ENCODE assay signal across 18 mouse cellular contexts in genomic region chr13:23743215-23743614, GRCm38 (mm10). TPM values are rescaled to one million over a fixed set of nuclear protein-coding genes. Genes with fewer than 3 reads are reported as not detected.
DNase-seq lines count a peak whose midpoint lies in the region; ATAC-seq and TF ChIP-seq lines count a peak whose summit lies in the region.
"Had no signal": no experiment of that assay in that cellular context is flagged by ENCODE, and none has a peak within 500 bp of the region (broad histone marks: within the 10 kb centered on the region; RNA-seq: fewer than 3 reads in every experiment).

No protein-coding gene starts in this region.

- TF ChIP-seq CTCF in bone marrow, adult 2 months (IDR thresholded peaks at IDR 0.05; ENCODE audit: control insufficient read depth, insufficient read depth, low read length): no peak
- TF ChIP-seq CTCF in gastrocnemius, adult 2 months (IDR thresholded peaks at IDR 0.05): no peak

- peak; percentile 11 for DNase-seq in midbrain, embryonic 10.5 days (ENCODE audit: low spot score)
- DNase-seq in gastrocnemius, adult 2 months: no peak
- no peak for DNase-seq in heart, adult 8-10 months (ENCODE audit: low spot score)
- DNase-seq: adrenal gland, adult 8-10 months; B cell, adult 2 months; cerebellum, postnatal 36 days; gastrocnemius, postnatal 25 days; kidney, adult 8-10 months had no signal

- H3K4me1 ChIP-seq in erythroblast, embryonic 14.5 days (ENCODE audit: control insufficient read depth): peaks cover 50% of the 10 kb centered on the region
- H3K4me1 ChIP-seq in midbrain, embryonic 10.5 days: peaks cover 53% of the 10 kb centered on the region
- peaks cover 41% of the 10 kb centered on the region for H3K4me1 ChIP-seq in midbrain, embryonic 13.5 days (replicated peaks)
- H3K4me1 ChIP-seq in bone marrow, adult 2 months (ENCODE audit: control insufficient read depth, insufficient read depth, low read length): no peaks in the 10 kb centered on the region; the same call in 1 of the 2 replicates
- H3K4me1 ChIP-seq in liver, embryonic 16.5 days (ENCODE audit: control insufficient read depth, low read depth, low read length): peaks cover 28% of the 10 kb centered on the region

- no peaks in the 10 kb centered on the region for H3K27me3 ChIP-seq in erythroblast, embryonic 14.5 days (ENCODE audit: control insufficient read depth)
- H3K27me3 ChIP-seq in midbrain, embryonic 10.5 days (ENCODE audit: low read depth, poor library complexity, severe bottlenecking): no peaks in the 10 kb centered on the region
- no peaks in the 10 kb centered on the region for H3K27me3 ChIP-seq in midbrain, embryonic 13.5 days
- H3K27me3 ChIP-seq in liver, embryonic 16.5 days (ENCODE audit: control insufficient read depth, insufficient read depth, low read depth, low read length): no peaks in the 10 kb centered on the region
- H3K27me3 ChIP-seq: midbrain, embryonic 12.5 days; Patski; stomach, embryonic 15.5 days had no signal

- H3K4me3 ChIP-seq in erythroblast, embryonic 14.5 days (replicated peaks): peak overlapping the region; percentile 68
- no peak overlapping the region for H3K4me3 ChIP-seq in midbrain, embryonic 10.5 days
- no peak overlapping the region for H3K4me3 ChIP-seq in midbrain, embryonic 13.5 days (replicated peaks)
- no peak overlapping the region for H3K4me3 ChIP-seq in bone marrow, adult 2 months (replicated peaks; ENCODE audit: control insufficient read depth, low read depth, low read length)
- H3K4me3 ChIP-seq in liver, embryonic 16.5 days (ENCODE audit: low read depth, low read length): peak overlapping the region; percentile 46
- no peak overlapping the region for H3K4me3 ChIP-seq in gastrocnemius, adult 2 months
- H3K4me3 ChIP-seq: midbrain, embryonic 12.5 days had no signal

- H3K9ac ChIP-seq in midbrain, embryonic 13.5 days (replicated peaks): no peak overlapping the region
- peak overlapping the region; percentile 38 for H3K9ac ChIP-seq in liver, embryonic 16.5 days (ENCODE audit: low read depth, low read length)
- H3K9ac ChIP-seq: midbrain, embryonic 12.5 days; stomach, embryonic 15.5 days had no signal

- no peak for TF ChIP-seq POLR2A in bone marrow, adult 2 months (IDR thresholded peaks at IDR 0.05; ENCODE audit: borderline replicate concordance, control insufficient read depth, low read depth, low read length)

- H3K9me3 ChIP-seq in erythroblast, embryonic 14.5 days (ENCODE audit: control insufficient read depth, low read length): no peaks in the 10 kb centered on the region
- no peaks in the 10 kb centered on the region for H3K9me3 ChIP-seq in midbrain, embryonic 10.5 days (replicated peaks)
- no peaks in the 10 kb centered on the region for H3K9me3 ChIP-seq in midbrain, embryonic 13.5 days
- H3K9me3 ChIP-seq in liver, embryonic 16.5 days (replicated peaks; ENCODE audit: control insufficient read depth, low read length): no peaks in the 10 kb centered on the region
- H3K9me3 ChIP-seq: midbrain, embryonic 12.5 days; stomach, embryonic 15.5 days had no signal

- no peak overlapping the region for H3K4me2 ChIP-seq in midbrain, embryonic 13.5 days (replicated peaks)
- peak overlapping the region; percentile 53 for H3K4me2 ChIP-seq in liver, embryonic 16.5 days (ENCODE audit: low read depth, low read length)

- H3K27ac ChIP-seq in midbrain, embryonic 10.5 days (replicated peaks): peak overlapping the region; percentile 75
- H3K27ac ChIP-seq in midbrain, embryonic 13.5 days: no peak overlapping the region
- H3K27ac ChIP-seq in bone marrow, adult 2 months (ENCODE audit: control insufficient read depth, insufficient read depth, low read depth, low read length, poor library complexity): peak overlapping the region; percentile 46; the same call in 1 of the 2 replicates
- H3K27ac ChIP-seq in liver, embryonic 16.5 days (ENCODE audit: low read length): peak overlapping the region; percentile 88
- H3K27ac ChIP-seq in gastrocnemius, adult 2 months: no peak overlapping the region
- H3K27ac ChIP-seq: hindbrain, postnatal 0 days had no signal

- WGBS in midbrain, embryonic 10.5 days: 85% methylated on average over 5 of the region's 5 CpGs
- WGBS in midbrain, embryonic 13.5 days: 80% methylated on average over 5 of the region's 5 CpGs
- 84% methylated on average over 5 of the region's 5 CpGs for WGBS in bone marrow, adult 2 months
- WGBS in liver, embryonic 16.5 days (ENCODE audit: insufficient replicate concordance): 81% methylated on average over 5 of the region's 5 CpGs

- intact Hi-C loops in gastrocnemius, adult 2 months (cut with DNase I): no loop called here

- H3K36me3 ChIP-seq in erythroblast, embryonic 14.5 days (ENCODE audit: control insufficient read depth): peaks cover 5% of the 10 kb centered on the region
- no peaks in the 10 kb centered on the region for H3K36me3 ChIP-seq in midbrain, embryonic 10.5 days
- no peaks in the 10 kb centered on the region for H3K36me3 ChIP-seq in midbrain, embryonic 13.5 days
- H3K36me3 ChIP-seq in liver, embryonic 16.5 days (ENCODE audit: control insufficient read depth, insufficient read depth): no peaks in the 10 kb centered on the region
- H3K36me3 ChIP-seq: midbrain, embryonic 12.5 days; stomach, embryonic 15.5 days had no signal

- no peak for ATAC-seq in erythroblast, adult 5-6 weeks (replicated peaks; ENCODE audit: low FRiP score, poor library complexity, severe bottlenecking)
- no peak for ATAC-seq in midbrain, embryonic 13.5 days
- no peak for ATAC-seq in liver, embryonic 16.5 days (ENCODE audit: low read depth)
- ATAC-seq: hindbrain, postnatal 0 days; Patski had no signal

RNA-seq across cellular contexts. Expression of gene Hist1h3c, which starts 2.2 kb away (rescaled TPM):
- polyA plus RNA-seq in erythroblast, embryonic 14.5 days (2012): 3.8 and 7.0 TPM in 2 replicates
- 41.1 and 59.8 TPM in 2 replicates for total RNA-seq in erythroblast, adult 5-6 weeks (2015; ENCODE audit: low replicate concordance)
- total RNA-seq in erythroblast, adult 5-6 weeks (2017; ENCODE audit: low replicate concordance): 178 and 330 TPM in 2 replicates
- 7.3 and 9.5 TPM in 2 replicates for polyA plus RNA-seq in midbrain, embryonic 10.5 days (2016; fragmentation: Nextera tagmentation; extraction: Ambion mirVana)
- polyA plus RNA-seq in midbrain, embryonic 13.5 days (2015; fragmentation: Nextera tagmentation; extraction: Ambion mirVana): 3.2 and 4.4 TPM in 2 replicates
- 42.2 and 62.6 TPM in 2 replicates for polyA plus RNA-seq in bone marrow, adult 2 months (2011; ENCODE audit: insufficient read depth, insufficient read length, low replicate concordance, missing spikeins)
- polyA plus RNA-seq in liver, embryonic 16.5 days (2015; fragmentation: Nextera tagmentation; extraction: Ambion mirVana): 4.4 and 7.4 TPM in 2 replicates
- not detected for total RNA-seq in gastrocnemius, adult 2 months (2021)
- 1 to 10 TPM in 2 of 4 experiments, under 1 TPM in 1, not detected in 1; 0.82 to 5.6 (median 2.3) TPM for total RNA-seq in heart, adult 8-10 months (2022)

RNA-seq across cellular contexts. Expression of gene Hist1h2bb, which starts 3.3 kb away (rescaled TPM):
- 5.4 and 12.1 TPM in 2 replicates for polyA plus RNA-seq in erythroblast, embryonic 14.5 days (2012)
- 79.4 and 128 TPM in 2 replicates for total RNA-seq in erythroblast, adult 5-6 weeks (2015; ENCODE audit: low replicate concordance)
- 1,415 and 1,638 TPM in 2 replicates for total RNA-seq in erythroblast, adult 5-6 weeks (2017; ENCODE audit: low replicate concordance)
- polyA plus RNA-seq in midbrain, embryonic 10.5 days (2016; fragmentation: Nextera tagmentation; extraction: Ambion mirVana): 2.3 and 2.4 TPM in 2 replicates
- polyA plus RNA-seq in midbrain, embryonic 13.5 days (2015; fragmentation: Nextera tagmentation; extraction: Ambion mirVana): 2.8 and 3.2 TPM in 2 replicates
- 65.7 and 136 TPM in 2 replicates for polyA plus RNA-seq in bone marrow, adult 2 months (2011; ENCODE audit: insufficient read depth, insufficient read length, low replicate concordance, missing spikeins)
- 3.2 and 6.3 TPM in 2 replicates for polyA plus RNA-seq in liver, embryonic 16.5 days (2015; fragmentation: Nextera tagmentation; extraction: Ambion mirVana)
- 1 to 10 TPM; 1.1 to 2.3 TPM for total RNA-seq in gastrocnemius, adult 2 months (2021)
- 1 to 10 TPM; 2.6 to 6.9 (median 4.0) TPM for total RNA-seq in heart, adult 8-10 months (2022)

RNA-seq across cellular contexts. Expression of gene Hist1h1c, which starts 4.6 kb away (rescaled TPM):
- polyA plus RNA-seq in erythroblast, embryonic 14.5 days (2012): 54.6 and 94.3 TPM in 2 replicates
- total RNA-seq in erythroblast, adult 5-6 weeks (2015; ENCODE audit: low replicate concordance): 188 and 215 TPM in 2 replicates
- 1,447 and 1,942 TPM in 2 replicates for total RNA-seq in erythroblast, adult 5-6 weeks (2017; ENCODE audit: low replicate concordance)
- 8.8 and 9.5 TPM in 2 replicates for polyA plus RNA-seq in midbrain, embryonic 10.5 days (2016; fragmentation: Nextera tagmentation; extraction: Ambion mirVana)
- polyA plus RNA-seq in midbrain, embryonic 13.5 days (2015; fragmentation: Nextera tagmentation; extraction: Ambion mirVana): 9.8 and 11.1 TPM in 2 replicates
- polyA plus RNA-seq in bone marrow, adult 2 months (2011; ENCODE audit: insufficient read depth, insufficient read length, low replicate concordance, missing spikeins): 78.9 and 108 TPM in 2 replicates
- polyA plus RNA-seq in liver, embryonic 16.5 days (2015; fragmentation: Nextera tagmentation; extraction: Ambion mirVana): 99.6 and 112 TPM in 2 replicates
- total RNA-seq in gastrocnemius, adult 2 months (2021): 100 to 1,000 TPM; 135 to 164 TPM
- total RNA-seq in heart, adult 8-10 months (2022): 100 to 1,000 TPM; 145 to 209 (median 187) TPM

RNA-seq across cellular contexts. Expression of gene Hist1h2ab, which starts 7.7 kb away (rescaled TPM):
- 9.1 and 22.3 TPM in 2 replicates for polyA plus RNA-seq in erythroblast, embryonic 14.5 days (2012)
- 12.5 and 24.5 TPM in 2 replicates for total RNA-seq in erythroblast, adult 5-6 weeks (2015; ENCODE audit: low replicate concordance)
- 1,181 and 1,326 TPM in 2 replicates for total RNA-seq in erythroblast, adult 5-6 weeks (2017; ENCODE audit: low replicate concordance)
- polyA plus RNA-seq in midbrain, embryonic 10.5 days (2016; fragmentation: Nextera tagmentation; extraction: Ambion mirVana): 44.4 and 45.3 TPM in 2 replicates
- 28.4 and 31.0 TPM in 2 replicates for polyA plus RNA-seq in midbrain, embryonic 13.5 days (2015; fragmentation: Nextera tagmentation; extraction: Ambion mirVana)
- 30.3 and 31.4 TPM in 2 replicates for polyA plus RNA-seq in bone marrow, adult 2 months (2011; ENCODE audit: insufficient read depth, insufficient read length, low replicate concordance, missing spikeins)
- 49.0 and 58.5 TPM in 2 replicates for polyA plus RNA-seq in liver, embryonic 16.5 days (2015; fragmentation: Nextera tagmentation; extraction: Ambion mirVana)
- total RNA-seq in gastrocnemius, adult 2 months (2021): 1 to 10 TPM in 1 of 2 experiments, not detected in 1; 1.9 TPM
- total RNA-seq in heart, adult 8-10 months (2022): 1 to 10 TPM in 3 of 4 experiments, not detected in 1; 2.4 to 8.4 (median 4.0) TPM
- polyA plus RNA-seq: urinary bladder, adult 2 months had no signal

RNA-seq across cellular contexts. Expression of gene Hist1h3b, which starts 8.9 kb away (rescaled TPM):
- 6.2 and 23.6 TPM in 2 replicates for polyA plus RNA-seq in erythroblast, embryonic 14.5 days (2012)
- 179 and 183 TPM in 2 replicates for total RNA-seq in erythroblast, adult 5-6 weeks (2015; ENCODE audit: low replicate concordance)
- 251 and 270 TPM in 2 replicates for total RNA-seq in erythroblast, adult 5-6 weeks (2017; ENCODE audit: low replicate concordance)
- polyA plus RNA-seq in midbrain, embryonic 10.5 days (2016; fragmentation: Nextera tagmentation; extraction: Ambion mirVana): 8.1 and 11.3 TPM in 2 replicates
- polyA plus RNA-seq in midbrain, embryonic 13.5 days (2015; fragmentation: Nextera tagmentation; extraction: Ambion mirVana): 6.3 and 8.7 TPM in 2 replicates
- polyA plus RNA-seq in bone marrow, adult 2 months (2011; ENCODE audit: insufficient read depth, insufficient read length, low replicate concordance, missing spikeins): 19.6 TPM in 1 of 2 replicates, not detected in the other
- 14.4 TPM in 2 replicates for polyA plus RNA-seq in liver, embryonic 16.5 days (2015; fragmentation: Nextera tagmentation; extraction: Ambion mirVana)
- total RNA-seq in gastrocnemius, adult 2 months (2021): 1 to 10 TPM; 1.6 to 1.8 TPM
- 10 to 100 TPM in 1 of 4 experiments, 1 to 10 TPM in 3; 2.4 to 16.9 (median 4.5) TPM for total RNA-seq in heart, adult 8-10 months (2022)

Comparison
In these comparisons a context has a peak if more than half of its experiments do, and no peak if none do; other contexts are left out.
1. H3K27ac ChIP-seq: peak in midbrain, embryonic 10.5 days (single experiment), bone marrow, adult 2 months (single experiment) and liver, embryonic 16.5 days (single experiment); none in midbrain, embryonic 13.5 days (single experiment) and gastrocnemius, adult 2 months (single experiment).
2. H3K4me3 ChIP-seq: peak in erythroblast, embryonic 14.5 days (single experiment) and liver, embryonic 16.5 days (single experiment); none in midbrain, embryonic 10.5 days (single experiment), midbrain, embryonic 13.5 days (single experiment), bone marrow, adult 2 months (single experiment) and gastrocnemius, adult 2 months (single experiment).